Mouse (Mus musculus) stomach, embryonic 16.5 days (tissue): ENCODE measurements at regions not wholly inside any gene's neighbourhood (a gene's known extent, or its start where the extent isn't known, plus 50 kb on each side); places are given as distances from the start of the nearest gene placed in this dataset.
"Not testable (repeated sequence)": the region's sequence is repeated elsewhere in the genome, so short reads cannot be mapped to it uniquely, and the experiment has no call there.

ENCODE experiments used
- ATAC-seq: fragments of 200-750 bp; cut with Nextera tagmentation; 2 replicates; pipeline ENCODE4 v1.8.0; 2017; ENCODE audit warnings: moderate number of reproducible peaks, moderate TSS enrichment; ENCODE audit not compliant: insufficient read depth, low FRiP score
- H3K27ac ChIP-seq: fragments of 300-500 bp; sonication (generic); 2 replicates; pipeline ENCODE4 v1.5.1; 2014; ENCODE audit warnings: low read length
- H3K27me3 ChIP-seq: fragments of 300-500 bp; sonication (generic); 2 replicates; pipeline ENCODE4 v1.6.1; 2014; ENCODE audit warnings: low read length, control low read depth, mixed read lengths; ENCODE audit not compliant: control insufficient read depth, insufficient read depth
- H3K36me3 ChIP-seq: fragments of 300-500 bp; sonication (generic); 2 replicates; pipeline ENCODE4 v1.6.1; 2014; ENCODE audit warnings: low read length; ENCODE audit not compliant: control insufficient read depth, insufficient read depth
- H3K4me1 ChIP-seq: fragments of 300-500 bp; sonication (generic); 2 replicates; pipeline ENCODE4 v1.6.1; 2014; ENCODE audit warnings: low read length, control low read depth, mixed read lengths; ENCODE audit not compliant: control insufficient read depth, insufficient read depth
- H3K4me2 ChIP-seq: fragments of 300-500 bp; sonication (generic); 2 replicates; pipeline ENCODE4 v1.6.1; 2014; ENCODE audit warnings: low read depth, low read length, mixed read lengths
- H3K4me3 ChIP-seq: fragments of 300-500 bp; sonication (generic); replicated peaks from 2 replicates; pipeline ENCODE4 v1.5.1; 2014; ENCODE audit warnings: mild to moderate bottlenecking, low read length
- H3K9ac ChIP-seq: fragments of 300-500 bp; sonication (generic); 2 replicates; pipeline ENCODE4 v1.6.1; 2014; ENCODE audit warnings: low read length
- H3K9me3 ChIP-seq: fragments of 300-500 bp; sonication (generic); replicated peaks from 2 replicates; pipeline ENCODE4 v1.6.1; 2016; ENCODE audit warnings: low read length, control low read depth; ENCODE audit not compliant: control insufficient read depth
- WGBS: fragments of 180-500 bp; shearing (Covaris S2); extraction: QIAGEN DNeasy Blood & Tissue Kit; methylation state at CpG from one replicate; pipeline ENCODE4 v1.1.7; 2014; 5-methylcytosine and 5-hydroxymethylcytosine counted together

GRCm38 (mm10) chr5:77916375-77916774 is 508.5 kb upstream of the Igfbp7 start:
- Histone ChIP-seq H3K4me1 (no peaks in the 10 kb centered on the region), H3K27ac (no peak overlapping the region), H3K4me3 (no peak overlapping the region), H3K4me2 (no peak overlapping the region), H3K9me3 (no peaks in the 10 kb centered on the region), H3K9ac (no peak overlapping the region), H3K27me3 (no peaks in the 10 kb centered on the region), H3K36me3 (no peaks in the 10 kb centered on the region)
- ATAC-seq: no peak
- 58% methylated on average over 2 of the region's 2 CpGs for WGBS

GRCm38 (mm10) chr5:77909218-77909617 is 501.4 kb upstream of the Igfbp7 start:
- Histone ChIP-seq H3K27ac (no peak overlapping the region), H3K4me2 (no peak overlapping the region), H3K9ac (no peak overlapping the region), H3K4me1 (no peaks in the 10 kb centered on the region), H3K9me3 (no peaks in the 10 kb centered on the region), H3K27me3 (no peaks in the 10 kb centered on the region), H3K36me3 (no peaks in the 10 kb centered on the region), H3K4me3 (no peak overlapping the region)
- 51% methylated on average over 6 of the region's 6 CpGs for WGBS
- ATAC-seq: no peak

- 79% methylated on average over 2 of the region's 2 CpGs for WGBS
- not testable (repeated sequence) for ATAC-seq, H3K27ac ChIP-seq, H3K27me3 ChIP-seq, H3K4me2 ChIP-seq, H3K9me3 ChIP-seq, H3K4me1 ChIP-seq, H3K36me3 ChIP-seq, H3K4me3 ChIP-seq, H3K9ac ChIP-seq
These were observed 484.2 kb upstream of the Igfbp7 start for GRCm38 (mm10) chr5:77892024-77892423.

GRCm38 (mm10) chr5:77888534-77888933 is 480.7 kb upstream of the Igfbp7 start:
- no peak overlapping the region for H3K4me3 ChIP-seq
- no peaks in the 10 kb centered on the region for H3K27me3 ChIP-seq
- WGBS: 45% methylated on average over 9 of the region's 9 CpGs
- H3K36me3 ChIP-seq: no peaks in the 10 kb centered on the region
- H3K9me3 ChIP-seq: no peaks in the 10 kb centered on the region
- H3K27ac ChIP-seq: no peak overlapping the region
- H3K4me1 ChIP-seq: no peaks in the 10 kb centered on the region
- H3K9ac ChIP-seq: no peak overlapping the region
- no peak overlapping the region for H3K4me2 ChIP-seq
- peak; percentile 50; the same call in 1 of the 2 replicates for ATAC-seq

GRCm38 (mm10) chr5:77871403-77871802 is 463.6 kb upstream of the Igfbp7 start:
- no peak for ATAC-seq
- no peaks in the 10 kb centered on the region for H3K36me3 ChIP-seq
- H3K4me3 ChIP-seq: no peak overlapping the region
- H3K27me3 ChIP-seq: no peaks in the 10 kb centered on the region
- no peaks in the 10 kb centered on the region for H3K4me1 ChIP-seq
- H3K27ac ChIP-seq: no peak overlapping the region
- H3K9ac ChIP-seq: no peak overlapping the region
- H3K9me3 ChIP-seq: no peaks in the 10 kb centered on the region
- 61% methylated on average over 5 of the region's 5 CpGs for WGBS
- no peak overlapping the region for H3K4me2 ChIP-seq

- H3K9ac ChIP-seq: no peak overlapping the region
- no peak overlapping the region for H3K4me3 ChIP-seq
- H3K9me3 ChIP-seq: no peaks in the 10 kb centered on the region
- H3K4me1 ChIP-seq: no peaks in the 10 kb centered on the region
- no peaks in the 10 kb centered on the region for H3K27me3 ChIP-seq
- ATAC-seq: no peak
- WGBS: 66% methylated on average over 7 of the region's 7 CpGs
- H3K36me3 ChIP-seq: no peaks in the 10 kb centered on the region
- H3K27ac ChIP-seq: no peak overlapping the region
- H3K4me2 ChIP-seq: no peak overlapping the region
These were observed 457.5 kb upstream of the Igfbp7 start for GRCm38 (mm10) chr5:77865342-77865741.

- ATAC-seq: no peak
- Histone ChIP-seq H3K27ac (no peak overlapping the region), H3K4me3 (no peak overlapping the region)
These were observed 447.4 kb upstream of the Igfbp7 start for GRCm38 (mm10) chr5:77855191-77855590.

GRCm38 (mm10) chr5:77853999-77854784 is 446.4 kb upstream of the Igfbp7 start:
- Histone ChIP-seq H3K27ac (no peak overlapping the region), H3K27me3 (no peaks in the 10 kb centered on the region), H3K9me3 (no peaks in the 10 kb centered on the region), H3K4me3 (no peak overlapping the region), H3K36me3 (no peaks in the 10 kb centered on the region), H3K9ac (no peak overlapping the region), H3K4me1 (no peaks in the 10 kb centered on the region), H3K4me2 (no peak overlapping the region)
- ATAC-seq: no peak
- 63% methylated on average over 12 of the region's 12 CpGs for WGBS

More at GRCm38 (mm10) chr5:77855191-77855590, 447.4 kb upstream of the Igfbp7 start:
- no peak overlapping the region for H3K4me2 ChIP-seq
- H3K27me3 ChIP-seq: no peaks in the 10 kb centered on the region
- H3K36me3 ChIP-seq: no peaks in the 10 kb centered on the region
- no peak overlapping the region for H3K9ac ChIP-seq
- WGBS: 85% methylated on average over 6 of the region's 6 CpGs
- H3K4me1 ChIP-seq: no peaks in the 10 kb centered on the region
- no peaks in the 10 kb centered on the region for H3K9me3 ChIP-seq

GRCm38 (mm10) chr5:77851645-77852044 is 443.8 kb upstream of the Igfbp7 start:
- WGBS: 91% methylated on average over 3 of the region's 3 CpGs
- no peaks in the 10 kb centered on the region for H3K27me3 ChIP-seq
- no peaks in the 10 kb centered on the region for H3K36me3 ChIP-seq
- H3K4me1 ChIP-seq: no peaks in the 10 kb centered on the region
- no peak overlapping the region for H3K27ac ChIP-seq
- no peak overlapping the region for H3K4me2 ChIP-seq
- H3K9ac ChIP-seq: no peak overlapping the region
- H3K9me3 ChIP-seq: no peaks in the 10 kb centered on the region
- ATAC-seq: no peak
- no peak overlapping the region for H3K4me3 ChIP-seq
